Mouse (Mus musculus): ENCODE measurements at regions not wholly inside any gene's neighbourhood (a gene's known extent, or its start where the extent isn't known, plus 50 kb on each side); places are given as distances from the start of the nearest gene placed in this dataset.

GRCm38 (mm10) chr3:150109561-150109960 is 1119.2 kb upstream of the Adgrl2 start:
- no peak for DNase-seq (ENCODE audit: extremely low read depth, low read depth)

GRCm38 (mm10) chr3:150112231-150112630 is 1121.9 kb upstream of the Adgrl2 start:
- no peak for DNase-seq (ENCODE audit: extremely low read depth, low read depth)

GRCm38 (mm10) chr3:150119866-150120265 is 1129.5 kb upstream of the Adgrl2 start:
- DNase-seq (ENCODE audit: extremely low read depth, low read depth), result no peak

DNA sequence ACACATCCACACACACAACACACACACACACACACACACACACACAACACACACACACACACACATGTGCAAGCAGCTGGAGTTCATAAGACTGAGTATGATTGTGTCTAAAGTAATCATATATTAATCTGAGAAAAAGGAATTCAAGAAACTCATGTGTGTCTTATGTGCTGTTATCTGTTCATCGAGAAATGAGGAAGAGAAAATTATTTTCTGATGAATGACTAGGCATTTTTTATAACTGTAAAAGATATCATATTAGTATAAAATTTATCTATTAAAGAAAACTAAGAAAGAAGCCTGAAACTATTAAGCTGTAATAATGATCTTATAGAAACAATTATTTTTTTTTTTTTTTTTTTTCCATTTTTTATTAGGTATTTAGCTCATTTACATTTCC is 1156.3 kb upstream of the Adgrl2 start:
- DNase-seq (ENCODE audit: extremely low read depth, low read depth), result peak; percentile 12

DNA sequence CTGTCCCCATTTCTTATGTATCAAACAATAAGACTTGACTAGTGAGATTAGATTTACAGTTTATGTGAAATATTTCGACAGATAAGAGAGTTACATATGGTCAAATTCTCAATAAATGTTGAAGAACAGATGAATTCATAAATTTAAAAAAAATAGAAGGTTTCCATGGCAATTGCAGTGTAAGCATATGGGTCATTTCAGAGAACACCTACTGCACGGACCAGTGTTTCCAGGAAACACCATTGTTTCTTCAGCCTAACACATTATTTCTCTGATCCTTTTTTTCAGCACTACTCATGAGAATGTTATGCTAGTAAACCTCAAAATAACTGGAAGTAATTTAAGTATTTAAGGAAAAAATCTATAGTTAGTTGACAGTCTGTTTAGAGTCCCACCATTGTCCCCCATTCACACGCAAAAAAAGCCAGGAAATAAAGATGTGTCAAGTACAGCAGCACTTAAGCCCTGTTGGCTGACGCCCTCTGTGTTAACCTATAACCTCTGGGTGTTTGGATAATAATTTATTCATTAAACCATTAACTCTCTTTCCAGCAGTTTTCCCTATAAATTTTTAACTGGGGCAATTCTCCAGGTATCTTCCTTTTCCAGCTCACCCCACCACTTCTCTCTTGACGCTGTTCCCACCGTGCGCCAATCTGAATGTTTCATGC is 1160.9 kb upstream of the Adgrl2 start:
- DNase-seq (ENCODE audit: extremely low read depth, low read depth), result no peak

- DNase-seq (ENCODE audit: extremely low read depth, low read depth), result no peak
Observed at GRCm38 (mm10) chr3:150151823-150152158, 1161.4 kb upstream of the Adgrl2 start.

- DNase-seq (ENCODE audit: extremely low read depth, low read depth), result no peak
Observed at GRCm38 (mm10) chr3:150152893-150153292, 1162.5 kb upstream of the Adgrl2 start.

DNA sequence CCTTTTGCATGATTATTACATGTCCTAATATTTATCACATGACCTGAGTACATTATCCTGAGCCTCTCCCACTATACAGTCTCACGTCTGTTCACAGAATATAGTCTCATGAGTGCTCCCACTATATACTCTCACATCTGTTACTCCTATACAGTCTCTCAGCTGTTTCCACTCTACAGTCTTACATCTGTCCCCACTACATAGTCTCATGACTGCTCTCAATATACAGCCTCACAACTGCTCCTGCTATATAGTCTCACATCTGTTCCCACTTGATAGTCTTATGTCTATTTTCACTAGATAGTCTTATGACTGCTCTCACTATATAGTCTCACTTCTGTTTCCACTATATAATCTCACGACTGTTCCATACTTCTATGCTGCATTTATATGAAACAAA is 1195.5 kb upstream of the Adgrl2 start:
- no peak for DNase-seq (ENCODE audit: extremely low read depth, low read depth)

- no peak for DNase-seq (ENCODE audit: extremely low read depth, low read depth)
Observed at GRCm38 (mm10) chr3:150193132-150193531, 1202.8 kb upstream of the Adgrl2 start.

- DNase-seq (ENCODE audit: extremely low read depth, low read depth), result no peak
Observed at GRCm38 (mm10) chr3:150198492-150198891, 1208.1 kb upstream of the Adgrl2 start.

GRCm38 (mm10) chr3:150205902-150206301 is 1215.5 kb upstream of the Adgrl2 start:
- DNase-seq (ENCODE audit: extremely low read depth, low read depth), result no peak

GRCm38 (mm10) chr3:150233279-150233678 is 1204.4 kb upstream of the Adgrl4 start:
- no peak for DNase-seq (ENCODE audit: extremely low read depth, low read depth)

DNA sequence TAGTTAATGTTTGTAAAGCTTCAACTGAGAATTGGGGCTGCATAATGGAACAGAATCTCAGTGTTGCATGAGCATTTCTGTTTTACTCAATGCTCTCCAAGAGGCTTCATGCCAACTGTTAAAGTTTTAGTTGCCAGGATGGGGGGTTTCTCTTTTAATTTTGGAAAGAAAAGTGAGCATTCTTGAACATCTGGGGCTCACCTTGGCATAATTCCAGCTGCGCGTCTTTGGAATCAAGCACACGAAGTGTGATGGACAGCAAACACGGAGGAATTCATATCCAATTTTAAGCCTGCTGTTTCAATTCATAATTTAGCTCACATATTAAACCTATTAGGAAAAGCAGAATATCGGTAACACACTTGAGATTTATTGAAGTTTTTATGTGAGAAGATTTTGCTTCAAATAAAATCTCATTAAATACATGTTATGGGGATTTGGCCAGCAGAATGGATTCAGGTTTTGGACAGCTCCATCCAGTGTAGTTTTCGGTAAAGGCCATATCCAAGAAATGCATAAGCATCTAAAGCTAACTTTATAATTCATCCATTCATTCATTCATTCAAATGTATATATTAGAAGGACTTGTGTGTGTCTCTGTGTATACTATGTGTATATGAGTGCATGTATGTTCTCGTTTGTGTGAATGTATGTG is 1200.6 kb upstream of the Adgrl4 start:
- DNase-seq (ENCODE audit: extremely low read depth, low read depth), result no peak

- no peak for DNase-seq (ENCODE audit: extremely low read depth, low read depth)
Observed at GRCm38 (mm10) chr3:150275038-150275437, 1162.6 kb upstream of the Adgrl4 start.

DNA sequence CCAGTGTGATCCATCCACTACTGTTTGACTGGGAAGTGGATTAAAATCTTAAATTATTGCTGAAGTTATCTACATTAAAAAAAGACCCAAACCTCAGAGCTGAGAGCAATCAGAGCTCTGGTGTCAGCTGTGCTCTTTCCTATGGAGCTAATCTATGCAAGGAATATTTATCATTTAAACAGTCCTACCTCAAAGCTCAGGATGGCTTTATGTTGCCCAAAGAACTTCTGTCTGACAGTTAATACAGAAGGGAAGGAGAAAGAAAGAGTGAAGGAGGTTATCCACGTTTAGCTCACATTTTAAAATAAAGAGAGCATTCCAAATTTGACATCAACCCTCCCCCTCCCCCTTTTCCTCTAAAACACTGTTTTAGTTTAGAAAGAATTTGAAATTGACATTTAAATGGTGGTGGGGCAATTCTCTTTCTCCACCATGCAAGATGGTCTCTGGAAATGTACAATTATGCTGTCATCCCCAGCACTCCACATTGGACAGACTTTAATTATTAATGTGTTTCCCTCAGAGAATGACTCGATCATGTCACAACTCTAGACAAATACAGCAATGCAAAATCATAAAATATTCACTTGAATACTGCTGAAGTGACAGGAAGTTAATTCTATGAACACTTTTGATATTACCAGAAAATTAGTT is 1141.5 kb upstream of the Adgrl4 start:
- DNase-seq (ENCODE audit: extremely low read depth, low read depth), result no peak

DNA sequence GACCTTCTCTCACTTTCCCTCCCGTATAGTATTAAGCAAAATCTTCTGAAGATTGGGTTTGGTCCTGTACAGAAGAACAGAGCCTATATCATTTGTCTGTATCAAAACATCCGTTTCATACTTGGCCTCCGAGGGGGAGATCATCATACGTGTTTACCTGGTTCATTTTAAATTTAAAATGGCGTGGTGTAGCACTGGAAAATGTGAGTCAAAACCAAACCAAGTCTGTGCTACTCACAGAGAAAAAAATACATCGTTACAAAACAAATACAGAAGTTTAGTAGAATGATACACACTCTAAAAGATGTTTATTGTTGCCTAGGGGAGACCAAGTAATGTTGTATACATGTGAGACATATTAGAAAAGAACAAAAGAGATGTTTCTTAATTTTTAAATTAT is 1108.9 kb upstream of the Adgrl4 start:
- DNase-seq (ENCODE audit: extremely low read depth, low read depth), result no peak

DNA sequence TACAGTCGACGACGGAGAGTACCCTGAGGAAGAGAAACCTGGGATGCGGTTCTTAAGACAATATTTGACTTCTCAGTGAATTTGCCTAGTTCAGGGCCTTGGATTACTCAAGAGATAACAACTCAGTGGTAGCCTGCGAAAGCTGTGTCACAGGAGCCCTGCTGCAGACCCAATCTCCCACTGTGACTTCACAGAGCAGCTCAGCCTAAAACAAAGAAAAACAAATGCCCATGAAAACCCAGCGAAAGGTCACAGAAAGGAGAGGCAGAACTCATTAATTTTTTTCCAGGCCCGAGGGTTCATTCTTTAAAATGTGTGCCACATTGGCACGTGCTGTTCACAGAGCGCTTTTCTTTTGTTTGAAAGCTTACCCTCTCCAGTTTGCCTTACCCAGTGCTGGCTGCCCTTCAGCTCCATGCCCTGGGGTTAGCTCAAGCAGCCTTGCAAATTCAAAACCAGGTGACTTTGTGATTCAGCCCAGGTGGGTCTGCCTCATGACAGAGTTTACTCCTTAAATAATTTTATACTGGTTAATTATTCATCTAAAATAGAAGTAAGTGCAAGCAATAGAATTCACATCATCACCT is 1085.5 kb upstream of the Adgrl4 start:
- DNase-seq (ENCODE audit: extremely low read depth, low read depth), result no peak

- no peak for DNase-seq (ENCODE audit: extremely low read depth, low read depth)
Observed at GRCm38 (mm10) chr3:150365766-150366165, 1071.9 kb upstream of the Adgrl4 start.

GRCm38 (mm10) chr3:150384996-150385627 is 1052.6 kb upstream of the Adgrl4 start:
- peak; percentile 35 for DNase-seq (ENCODE audit: extremely low read depth, low read depth)

DNA sequence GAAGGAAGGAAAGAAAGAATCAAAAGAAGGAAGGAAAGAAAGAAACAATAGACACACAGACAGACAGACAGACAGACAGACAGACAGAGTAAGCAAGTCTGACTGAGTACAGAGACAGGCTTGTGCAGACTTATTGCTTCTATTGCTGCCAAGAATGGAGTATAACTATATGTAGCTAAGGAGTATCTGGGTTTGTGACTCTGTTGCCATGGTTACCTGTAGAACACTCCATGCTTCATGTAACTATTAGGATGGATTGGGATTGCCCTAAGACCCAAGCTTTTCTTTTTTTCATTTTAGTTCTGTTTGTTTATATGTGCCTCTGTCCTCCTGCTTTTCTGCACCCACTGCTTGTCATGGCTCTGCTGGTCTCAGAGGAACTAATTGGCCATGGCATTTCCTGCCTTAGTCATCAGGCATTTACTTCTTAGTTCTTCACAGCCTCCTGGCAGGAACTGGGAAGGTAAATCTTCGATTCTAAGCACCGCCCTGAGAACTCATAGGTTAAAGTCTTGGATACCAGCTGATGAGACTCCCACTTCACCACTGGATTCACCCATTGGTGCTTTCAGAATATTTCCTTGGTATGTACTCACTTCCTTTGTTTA is 1035.9 kb upstream of the Adgrl4 start:
- DNase-seq (ENCODE audit: extremely low read depth, low read depth), result no peak

DNA sequence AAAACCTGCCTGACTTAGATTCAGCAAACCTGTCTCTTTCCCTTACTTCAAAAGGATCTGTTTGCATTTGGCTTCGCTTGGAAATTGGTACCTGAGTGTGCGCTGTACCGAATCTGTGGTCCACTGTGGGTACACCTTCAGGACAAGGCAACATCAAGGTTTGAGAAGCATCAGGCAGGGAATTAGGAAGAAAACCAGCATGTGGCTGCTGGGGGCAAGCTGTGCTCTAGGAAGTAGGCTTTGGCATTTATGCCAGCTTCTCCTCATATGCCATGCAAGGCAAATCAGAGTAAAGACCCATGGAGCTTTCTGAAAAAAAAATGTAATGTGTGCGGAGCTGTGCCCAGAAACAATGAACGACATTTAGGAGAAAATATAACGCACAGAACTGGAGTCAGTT is 1031.6 kb upstream of the Adgrl4 start:
- no peak for DNase-seq (ENCODE audit: extremely low read depth, low read depth)

DNA sequence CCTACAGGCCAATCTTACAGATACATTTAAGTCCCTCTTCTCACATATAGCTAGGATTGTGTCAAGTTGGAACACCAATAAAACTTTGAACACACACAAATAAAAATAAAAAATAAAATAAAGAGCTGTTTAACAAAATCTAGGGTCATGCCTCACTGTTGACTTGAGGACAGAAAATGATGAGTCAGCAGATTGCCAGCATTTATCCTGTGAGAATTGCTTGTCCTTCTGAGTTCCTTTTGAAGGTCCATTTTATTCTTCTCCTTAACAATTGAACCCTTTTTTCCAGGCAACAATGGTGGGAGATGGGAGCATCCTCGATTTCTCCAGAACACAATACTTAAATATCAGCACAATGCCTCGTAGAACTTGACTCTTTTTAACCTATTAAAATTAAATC is 1022.4 kb upstream of the Adgrl4 start:
- no peak for DNase-seq (ENCODE audit: extremely low read depth, low read depth)

Measured in MEL-GATA-1-ER (cell line).